Mouse (Mus musculus): ENCODE data around the gene Prpf6.

- TF ChIP-seq CTCF (IDR thresholded peaks at IDR 0.05; ENCODE audit: borderline replicate concordance, insufficient read depth, low read depth, low read length) (no peak), POLR2A (IDR thresholded peaks at IDR 0.05; ENCODE audit: borderline replicate concordance, insufficient read depth, low read length) (no peak)
Measured at GRCm38 (mm10) chr2:181590471-181590870, 1.2 kb upstream of the Prpf6 start.
